Mouse (Mus musculus): ENCODE measurements at regions not wholly inside any gene's neighbourhood (a gene's known extent, or its start where the extent isn't known, plus 50 kb on each side); places are given as distances from the start of the nearest gene placed in this dataset.

GRCm38 (mm10) chr15:64618471-64618870 is 199.0 kb upstream of the Gm21798 start:
- peak; percentile 84 for DNase-seq (ENCODE audit: low read depth)

GRCm38 (mm10) chr15:64621876-64622275 is 195.6 kb upstream of the Gm21798 start:
- DNase-seq (ENCODE audit: low read depth): peak; percentile 74

GRCm38 (mm10) chr15:64622591-64622990 is 194.9 kb upstream of the Gm21798 start:
- peak; percentile 88 for DNase-seq (ENCODE audit: low read depth)

GRCm38 (mm10) chr15:64626359-64626758 is 191.1 kb upstream of the Gm21798 start:
- peak; percentile 55 for DNase-seq (ENCODE audit: low read depth)

GRCm38 (mm10) chr15:64627258-64627657 is 190.2 kb upstream of the Gm21798 start:
- peak; percentile 73 for DNase-seq (ENCODE audit: low read depth)

All from NIH3T3 (cell line).